Mouse (Mus musculus) CD4-positive, CD25-positive, alpha-beta regulatory T cell, adult 9 weeks (primary cell): Measurements from ENCODE around the gene Timp2. TPM values are rescaled to one million over a fixed set of nuclear protein-coding genes. Genes with fewer than 3 reads are reported as not detected.

ENCODE experiments used
- polyA plus RNA-seq: library from polyadenylated mRNA; unstranded; fragments of 100-300 nt; shearing (Covaris generic); gene quantifications from one replicate; pipeline ENCODE4 v1.2.1, GENCODE M21; 2017

Gene Timp2
- polyA plus RNA-seq = 5.9 TPM

DNA sequence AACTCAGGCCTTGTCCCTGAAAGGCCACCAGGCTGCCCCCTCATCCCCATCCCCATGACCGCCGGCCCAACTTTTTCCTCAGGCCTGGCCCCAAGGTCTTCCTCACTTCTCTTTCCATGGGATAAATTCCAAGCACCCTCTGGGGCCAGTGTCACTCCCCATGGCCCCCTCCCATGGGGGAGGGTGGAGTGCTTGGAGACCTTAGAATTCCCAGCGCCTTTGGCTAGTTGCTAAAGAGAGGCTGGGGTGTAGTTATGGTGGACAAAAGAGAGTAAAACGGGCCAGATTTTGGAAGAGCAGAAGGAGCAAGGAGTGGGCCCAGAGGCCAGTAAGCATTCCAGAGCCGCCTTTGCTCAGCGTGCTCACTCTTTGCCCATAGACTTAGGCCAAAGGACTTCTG lies at the start of gene Timp2:
TSS of gene Timp2 (minus strand) at position 101 of the 400 bp plus-strand sequence.

GRCm38 (mm10) chr11:118401760-118402280 lies 46.3 kb upstream of the Timp2 start, which contains the start of gene Lgals3bp:
TSS of gene Lgals3bp (minus strand) at chr11:118402092.

GRCm38 (mm10) chr11:118342400-118342981 lies 13.0 kb downstream of the Timp2 start, which contains the start of gene Cep295nl:
TSS of gene Cep295nl (minus strand) at chr11:118342500.

DNA sequence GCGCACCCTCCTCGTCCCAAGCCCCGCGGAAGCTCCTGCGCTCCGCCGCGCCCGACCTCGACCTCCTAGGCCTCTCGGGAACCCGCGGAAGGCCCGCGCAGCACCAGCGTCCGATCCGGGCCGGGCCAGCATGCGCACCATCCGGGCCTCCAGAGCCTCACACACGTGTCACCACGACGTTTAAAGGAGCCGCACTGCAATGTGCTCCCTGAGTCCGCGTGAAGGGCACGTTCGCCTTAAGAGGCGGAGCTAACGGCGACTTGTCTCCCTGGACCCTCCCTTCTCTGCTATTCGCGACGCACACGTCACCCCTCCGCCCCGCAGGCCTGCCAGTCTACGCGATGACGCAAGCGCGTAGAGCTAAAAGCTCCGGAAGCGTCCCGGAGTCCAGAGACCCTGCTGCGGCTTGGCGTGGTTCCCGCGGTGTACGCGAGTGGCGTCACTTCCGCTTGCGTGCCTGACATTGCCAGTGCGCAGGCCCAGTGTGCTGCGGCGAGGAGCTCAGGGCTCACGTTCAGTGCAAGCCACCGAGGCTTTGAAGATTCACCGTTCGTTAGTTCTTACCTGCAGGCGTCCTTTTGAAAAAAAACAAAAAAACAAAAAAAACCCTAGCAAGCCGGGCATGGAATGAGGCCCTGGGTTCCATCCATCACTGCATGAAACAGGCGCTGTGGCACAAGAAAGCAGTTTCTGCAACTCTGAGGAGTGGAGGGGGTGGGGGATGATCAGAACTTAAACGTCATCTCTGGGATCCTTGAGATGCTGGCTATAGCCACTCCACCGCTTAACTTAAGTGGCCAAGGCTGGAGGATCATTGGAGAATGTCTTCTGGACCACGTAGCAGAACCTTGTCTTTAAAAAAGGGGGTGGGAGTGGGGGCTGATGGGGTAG lies 65.3 kb downstream of the Timp2 start, which contains the start of gene Usp36:
TSS of gene Usp36 (minus strand) at position 246 of the 891 bp plus-strand sequence.

Other genes starting within 250 kb of the Timp2 start
- 0.81 TPM for gene Dnah17, start 225.1 kb downstream of the Timp2 start, polyA plus RNA-seq
- 300 TPM for gene Cyth1, start 107.1 kb downstream of the Timp2 start, polyA plus RNA-seq
- gene Usp36, start 65.5 kb downstream of the Timp2 start, polyA plus RNA-seq = 32.5 TPM
- gene Cep295nl, start 13.2 kb downstream of the Timp2 start, polyA plus RNA-seq = not detected
- 169 TPM for gene Lgals3bp, start 46.4 kb upstream of the Timp2 start, polyA plus RNA-seq
- gene Cant1, start 63.3 kb upstream of the Timp2 start, polyA plus RNA-seq = 47.8 TPM
- gene C1qtnf1, start 72.5 kb upstream of the Timp2 start, polyA plus RNA-seq = not detected
- 16.0 TPM for gene Engase, start 121.1 kb upstream of the Timp2 start, polyA plus RNA-seq